Mouse (Mus musculus) stomach, postnatal 0 days (tissue): ENCODE measurements around the gene Irf4. TPM values are rescaled to one million over a fixed set of nuclear protein-coding genes. Genes with fewer than 3 reads are reported as not detected.

Experiments
- ATAC-seq: fragments of 200-750 bp; cut with Nextera tagmentation; 2 replicates; pipeline ENCODE4 v1.8.0; 2017; ENCODE audit not compliant: low FRiP score, low TSS enrichment
- DNase-seq: peaks from one replicate; pipeline ENCODE4 v3.0.0-alpha.2; 2016; ENCODE audit warnings: low spot score
- H3K27ac ChIP-seq: fragments of 300-500 bp; sonication (generic); replicated peaks from 2 replicates; pipeline ENCODE4 v1.5.1; 2014; ENCODE audit warnings: mild to moderate bottlenecking, control low read depth
- H3K27me3 ChIP-seq: fragments of 300-500 bp; sonication (generic); 2 replicates; pipeline ENCODE4 v1.6.1; 2014; ENCODE audit warnings: low read length; ENCODE audit not compliant: control insufficient read depth, insufficient read depth
- H3K36me3 ChIP-seq: fragments of 300-500 bp; sonication (generic); 2 replicates; pipeline ENCODE4 v1.6.1; 2014; ENCODE audit warnings: low read length, mixed read lengths; ENCODE audit not compliant: control insufficient read depth, insufficient read depth
- H3K4me1 ChIP-seq: fragments of 300-500 bp; sonication (generic); replicated peaks from 2 replicates; pipeline ENCODE4 v1.6.1; 2014; ENCODE audit warnings: antibody characterized with exemption; ENCODE audit not compliant: control insufficient read depth, insufficient read depth
- H3K4me2 ChIP-seq: fragments of 300-500 bp; sonication (generic); replicated peaks from 2 replicates; pipeline ENCODE4 v1.6.1; 2014; ENCODE audit warnings: low read depth, mild to moderate bottlenecking, control low read depth, moderate library complexity
- H3K4me3 ChIP-seq: fragments of 300-500 bp; sonication (generic); 2 replicates; pipeline ENCODE4 v1.5.1; 2014; ENCODE audit warnings: low read depth, low read length, control low read depth
- H3K9ac ChIP-seq: fragments of 300-500 bp; sonication (generic); 2 replicates; pipeline ENCODE4 v1.6.1; 2014; ENCODE audit warnings: mild to moderate bottlenecking, low read length, control low read depth, mixed read lengths
- H3K9me3 ChIP-seq: fragments of 300-500 bp; sonication (generic); 2 replicates; pipeline ENCODE4 v1.6.1; 2016; ENCODE audit warnings: low read length; ENCODE audit not compliant: control insufficient read depth
- CTCF ChIP-seq: IDR thresholded peaks from 2 replicates; pipeline ENCODE4 v1.5.1; 2016; ENCODE audit warnings: antibody characterized with exemption, low read depth, mild to moderate bottlenecking, moderate library complexity
- EP300 ChIP-seq: optimal IDR thresholded peaks from 2 replicates; pipeline ENCODE3; 2016; ENCODE audit warnings: antibody characterized with exemption
- WGBS: fragments of 180-500 bp; shearing (Covaris S2); extraction: QIAGEN DNeasy Blood & Tissue Kit; methylation state at CpG from one replicate; pipeline ENCODE4 v1.1.7; 2014; 5-methylcytosine and 5-hydroxymethylcytosine counted together
- polyA plus RNA-seq: library from polyadenylated mRNA; unstranded; fragments of >200 nt; fragmentation: Nextera tagmentation; extraction: Ambion mirVana; gene quantifications from 2 replicates; pipeline ENCODE4 v1.2.1, GENCODE M21; 2015

The Irf4 gene
- polyA plus RNA-seq, 1 experiment from 2014 or later = 0.05 TPM

- ATAC-seq = no peak
- 72% methylated on average over 10 of the region's 10 CpGs for WGBS
- H3K27me3 ChIP-seq = no peaks in the 10 kb centered on the region; the same call in 1 of the 2 replicates
Observed at GRCm38 (mm10) chr13:30754825-30755476, 5.9 kb downstream of the Irf4 start.

GRCm38 (mm10) chr13:30755577-30755976 lies 6.6 kb downstream of the Irf4 start:
- 74% methylated on average over 3 of the region's 3 CpGs for WGBS
- TF ChIP-seq CTCF = no peak

More at GRCm38 (mm10) chr13:30754825-30755476, 5.9 kb downstream of the Irf4 start:
- no peak overlapping the region for H3K4me2 ChIP-seq
- no peaks in the 10 kb centered on the region for H3K9me3 ChIP-seq
- H3K4me1 ChIP-seq = no peaks in the 10 kb centered on the region; the same call in 1 of the 2 replicates
- H3K36me3 ChIP-seq = no peaks in the 10 kb centered on the region
- no peak for TF ChIP-seq CTCF
- no peak for TF ChIP-seq EP300
- no peak overlapping the region for H3K4me3 ChIP-seq
- no peak overlapping the region for H3K9ac ChIP-seq
- DNase-seq = no peak
- H3K27ac ChIP-seq = no peak overlapping the region

GRCm38 (mm10) chr13:30755998-30756639 lies 7.1 kb downstream of the Irf4 start:
- Histone ChIP-seq H3K27ac (no peak overlapping the region), H3K27me3 (no peaks in the 10 kb centered on the region; the same call in 1 of the 2 replicates), H3K9me3 (no peaks in the 10 kb centered on the region), H3K36me3 (no peaks in the 10 kb centered on the region), H3K9ac (no peak overlapping the region), H3K4me1 (no peaks in the 10 kb centered on the region), H3K4me3 (no peak overlapping the region), H3K4me2 (no peak overlapping the region)
- TF ChIP-seq CTCF (no peak), EP300 (no peak)
- WGBS = 72% methylated on average over 9 of the region's 9 CpGs
- DNase-seq = no peak
- no peak for ATAC-seq

More at GRCm38 (mm10) chr13:30755577-30755976, 6.6 kb downstream of the Irf4 start:
- Histone ChIP-seq H3K4me2 (no peak overlapping the region), H3K4me1 (no peaks in the 10 kb centered on the region; the same call in 1 of the 2 replicates), H3K27ac (no peak overlapping the region), H3K9ac (no peak overlapping the region), H3K27me3 (no peaks in the 10 kb centered on the region; the same call in 1 of the 2 replicates), H3K36me3 (no peaks in the 10 kb centered on the region), H3K4me3 (no peak overlapping the region), H3K9me3 (no peaks in the 10 kb centered on the region)
- ATAC-seq (no peak), DNase-seq (no peak)

- DNase-seq (no peak), ATAC-seq (no peak)
Observed at GRCm38 (mm10) chr13:30757264-30757900, 8.4 kb downstream of the Irf4 start.

GRCm38 (mm10) chr13:30758789-30759381 lies 9.9 kb downstream of the Irf4 start:
- ATAC-seq (no peak), DNase-seq (no peak)
- Histone ChIP-seq H3K9ac (no peak overlapping the region), H3K4me3 (no peak overlapping the region), H3K9me3 (no peaks in the 10 kb centered on the region), H3K4me1 (no peaks in the 10 kb centered on the region), H3K27me3 (no peaks in the 10 kb centered on the region), H3K4me2 (no peak overlapping the region), H3K27ac (no peak overlapping the region), H3K36me3 (no peaks in the 10 kb centered on the region)
- WGBS = 84% methylated on average over 11 of the region's 11 CpGs
- TF ChIP-seq CTCF = no peak
- TF ChIP-seq EP300 = no peak

More at GRCm38 (mm10) chr13:30757264-30757900, 8.4 kb downstream of the Irf4 start:
- Histone ChIP-seq H3K4me3 (no peak overlapping the region), H3K36me3 (no peaks in the 10 kb centered on the region), H3K4me1 (no peaks in the 10 kb centered on the region), H3K27me3 (no peaks in the 10 kb centered on the region; the same call in 1 of the 2 replicates), H3K9me3 (no peaks in the 10 kb centered on the region), H3K9ac (no peak overlapping the region), H3K27ac (no peak overlapping the region), H3K4me2 (no peak overlapping the region)
- 81% methylated on average over 14 of the region's 14 CpGs for WGBS
- TF ChIP-seq EP300 (no peak), CTCF (no peak)
